Mouse (Mus musculus): Measurements from ENCODE around the gene Timm13. TPM values are rescaled to one million over a fixed set of nuclear protein-coding genes. Genes with fewer than 3 reads are reported as not detected.

The Timm13 gene
- polyA plus RNA-seq, 2 experiments, result 114 to 208 TPM

- TF ChIP-seq EP300 (IDR thresholded peaks at IDR 0.05; ENCODE audit: low read depth), result no peak
- TF ChIP-seq CTCF (IDR thresholded peaks at IDR 0.05; ENCODE audit: low read depth), result no peak
- H3K4me2 ChIP-seq (ENCODE audit: low read depth), result peak overlapping the region; percentile 90
- H3K36me3 ChIP-seq (replicated peaks; ENCODE audit: control insufficient read depth, insufficient read depth, low read depth), result no peaks in the 10 kb centered on the region
- whole genome bisulfite sequencing (ENCODE audit: insufficient replicate concordance), result 1% methylated on average over 45 of the region's 45 CpGs
- H3K27ac ChIP-seq, result no peak overlapping the region
- H3K4me1 ChIP-seq (replicated peaks; ENCODE audit: control insufficient read depth in 2 of 2, insufficient read depth in 2 of 2, low read length in 1 of 2), result peaks cover 11 to 13% of the 10 kb centered on the region in 2 experiments
- ATAC-seq (ENCODE audit: insufficient read depth) (no peak), DNase-seq (ENCODE audit: low read depth in 3 of 3, low spot score in 3 of 3) (no peak)
- no peaks in the 10 kb centered on the region for H3K9me3 ChIP-seq (ENCODE audit: control insufficient read depth, low read length)
- H3K4me3 ChIP-seq (ENCODE audit: insufficient read depth in 1 of 2, low read depth in 2 of 2, low read length in 2 of 2), result peak overlapping the region; percentile 40 to 42
- H3K27me3 ChIP-seq (ENCODE audit: control insufficient read depth, insufficient read depth, low read length), result peaks cover 53% of the 10 kb centered on the region
- no peak overlapping the region for H3K9ac ChIP-seq (replicated peaks)
These were observed 29.8 kb upstream of the Timm13 start for GRCm38 (mm10) chr10:80930361-80931152.

GRCm38 (mm10) chr10:80929299-80930226, 28.8 kb upstream of the Timm13 start, which contains the start of gene Gadd45b:
TSS of gene Gadd45b (plus strand) at chr10:80930073.
- H3K27ac ChIP-seq, result no peak within 1 kb of the TSS
- peak within 1 kb of the TSS; percentile 56 to 57 for H3K4me3 ChIP-seq (ENCODE audit: insufficient read depth in 1 of 2, low read depth in 2 of 2, low read length in 2 of 2)
- no peaks in the 10 kb centered on the region for H3K36me3 ChIP-seq (replicated peaks; ENCODE audit: control insufficient read depth, insufficient read depth, low read depth)
- ATAC-seq (ENCODE audit: insufficient read depth), result peak; percentile 85
- peak within 1 kb of the TSS; percentile 34 for H3K9ac ChIP-seq (replicated peaks)
- TF ChIP-seq CTCF (IDR thresholded peaks at IDR 0.05; ENCODE audit: low read depth), result no peak
- TF ChIP-seq EP300 (IDR thresholded peaks at IDR 0.05; ENCODE audit: low read depth), result no peak
- peak; percentile 94 to 95 (median 95) for DNase-seq (ENCODE audit: low read depth in 3 of 3, low spot score in 3 of 3)
- peaks cover 11 to 13% of the 10 kb centered on the region in 2 experiments for H3K4me1 ChIP-seq (replicated peaks; ENCODE audit: control insufficient read depth in 2 of 2, insufficient read depth in 2 of 2, low read length in 1 of 2)
- H3K9me3 ChIP-seq (ENCODE audit: control insufficient read depth, low read length), result no peaks in the 10 kb centered on the region
- H3K4me2 ChIP-seq (ENCODE audit: low read depth), result peak within 1 kb of the TSS; percentile 90
- under 1% methylated on average over 56 of the region's 56 CpGs for WGBS (ENCODE audit: insufficient replicate concordance)
- peaks cover 46% of the 10 kb centered on the region for H3K27me3 ChIP-seq (ENCODE audit: control insufficient read depth, insufficient read depth, low read length)

- Histone ChIP-seq H3K4me2 (ENCODE audit: low read depth) (peak overlapping the region; percentile 90), H3K9ac (replicated peaks) (peak overlapping the region; percentile 34), H3K4me3 (ENCODE audit: insufficient read depth in 1 of 2, low read depth in 2 of 2, low read length in 2 of 2) (peak overlapping the region; percentile 56 to 57), H3K36me3 (replicated peaks; ENCODE audit: control insufficient read depth, insufficient read depth, low read depth) (no peaks in the 10 kb centered on the region), H3K27me3 (ENCODE audit: control insufficient read depth, insufficient read depth, low read length) (peaks cover 39% of the 10 kb centered on the region), H3K27ac (no peak overlapping the region), H3K9me3 (ENCODE audit: control insufficient read depth, low read length) (no peaks in the 10 kb centered on the region), H3K4me1 (replicated peaks; ENCODE audit: control insufficient read depth in 2 of 2, insufficient read depth in 2 of 2, low read length in 1 of 2) (peaks cover 11 to 12% of the 10 kb centered on the region in 2 experiments)
- TF ChIP-seq EP300 (IDR thresholded peaks at IDR 0.05; ENCODE audit: low read depth), result no peak
- TF ChIP-seq CTCF (IDR thresholded peaks at IDR 0.05; ENCODE audit: low read depth), result peak; percentile 91
- DNase-seq (ENCODE audit: low read depth in 3 of 3, low spot score in 3 of 3) (peak; percentile 58 to 69 (median 64)), ATAC-seq (ENCODE audit: insufficient read depth) (peak; percentile 36; the same call in 1 of the 2 replicates)
- WGBS (ENCODE audit: insufficient replicate concordance), result under 1% methylated on average over 48 of the region's 48 CpGs
These were observed 28.0 kb upstream of the Timm13 start for GRCm38 (mm10) chr10:80928586-80929298.

GRCm38 (mm10) chr10:80925472-80925871, 24.7 kb upstream of the Timm13 start:
- no peaks in the 10 kb centered on the region for H3K9me3 ChIP-seq (ENCODE audit: control insufficient read depth, low read length)
- TF ChIP-seq CTCF (IDR thresholded peaks at IDR 0.05; ENCODE audit: low read depth), result no peak
- no peak for TF ChIP-seq EP300 (IDR thresholded peaks at IDR 0.05; ENCODE audit: low read depth)

More at GRCm38 (mm10) chr10:80925472-80925871, 24.7 kb upstream of the Timm13 start:
- H3K4me2 ChIP-seq (ENCODE audit: low read depth), result no peak overlapping the region
- H3K9ac ChIP-seq (replicated peaks), result no peak overlapping the region
- H3K36me3 ChIP-seq (replicated peaks; ENCODE audit: control insufficient read depth, insufficient read depth, low read depth), result no peaks in the 10 kb centered on the region
- ATAC-seq (ENCODE audit: insufficient read depth), result no peak
- H3K4me1 ChIP-seq (replicated peaks; ENCODE audit: control insufficient read depth in 2 of 2, insufficient read depth in 2 of 2, low read length in 1 of 2), result peaks cover 11% of the 10 kb centered on the region in 2 experiments
- H3K4me3 ChIP-seq (ENCODE audit: insufficient read depth in 1 of 2, low read depth in 2 of 2, low read length in 2 of 2), result no peak overlapping the region
- H3K27ac ChIP-seq, result no peak overlapping the region
- peaks cover 6% of the 10 kb centered on the region for H3K27me3 ChIP-seq (ENCODE audit: control insufficient read depth, insufficient read depth, low read length)
- no peak for DNase-seq (ENCODE audit: low read depth in 3 of 3, low spot score in 3 of 3)
- 38% methylated on average over 3 of the region's 3 CpGs for WGBS (ENCODE audit: insufficient replicate concordance)

Measured in liver, embryonic 14.5 days (tissue).